Mouse (Mus musculus): Measurements from ENCODE around the gene Chmp1a. TPM values are rescaled to one million over a fixed set of nuclear protein-coding genes. Genes with fewer than 3 reads are reported as not detected.

Gene Chmp1a
- polyA plus RNA-seq, 1 experiment from 2014 or later, result 153 TPM

- TF ChIP-seq EP300 (optimal IDR thresholded peaks at IDR 0.05) (no peak), CTCF (IDR thresholded peaks at IDR 0.05; ENCODE audit: low read depth) (no peak)
- WGBS, result under 1% methylated on average over 20 of the region's 40 CpGs
Measured at GRCm38 (mm10) chr8:123253451-123254098, 41.0 kb upstream of the Chmp1a start.

GRCm38 (mm10) chr8:123252925-123253324 lies 40.4 kb upstream of the Chmp1a start:
- Histone ChIP-seq H3K4me3 (ENCODE audit: low read depth, low read length) (peak overlapping the region; percentile 97), H3K36me3 (ENCODE audit: control insufficient read depth, insufficient read depth, low read length) (peaks cover 15% of the 10 kb centered on the region), H3K9me3 (ENCODE audit: control insufficient read depth, low read length) (no peaks in the 10 kb centered on the region), H3K27ac (replicated peaks) (peak overlapping the region; percentile 40; the same call in 1 of the 2 replicates), H3K4me1 (replicated peaks; ENCODE audit: control insufficient read depth, insufficient read depth) (no peaks in the 10 kb centered on the region; the same call in none of the 2 replicates), H3K9ac (ENCODE audit: low read length) (no peak overlapping the region), H3K4me2 (replicated peaks; ENCODE audit: low read depth) (peak overlapping the region; percentile 94), H3K27me3 (ENCODE audit: control insufficient read depth, insufficient read depth, low read length) (no peaks in the 10 kb centered on the region)
- no peak for ATAC-seq (ENCODE audit: low FRiP score, low TSS enrichment)
- 39% methylated on average over 4 of the region's 4 CpGs for WGBS
- no peak for DNase-seq (ENCODE audit: low spot score)
- TF ChIP-seq CTCF (IDR thresholded peaks at IDR 0.05; ENCODE audit: low read depth), result no peak
- TF ChIP-seq EP300 (optimal IDR thresholded peaks at IDR 0.05), result no peak

More at GRCm38 (mm10) chr8:123253451-123254098, 41.0 kb upstream of the Chmp1a start:
- Histone ChIP-seq H3K4me2 (replicated peaks; ENCODE audit: low read depth) (peak overlapping the region; percentile 94), H3K27me3 (ENCODE audit: control insufficient read depth, insufficient read depth, low read length) (no peaks in the 10 kb centered on the region), H3K36me3 (ENCODE audit: control insufficient read depth, insufficient read depth, low read length) (peaks cover 22% of the 10 kb centered on the region), H3K4me3 (ENCODE audit: low read depth, low read length) (peak overlapping the region; percentile 97), H3K9ac (ENCODE audit: low read length) (peak overlapping the region; percentile 96), H3K4me1 (replicated peaks; ENCODE audit: control insufficient read depth, insufficient read depth) (no peaks in the 10 kb centered on the region; the same call in none of the 2 replicates), H3K27ac (replicated peaks) (peak overlapping the region; percentile 94), H3K9me3 (ENCODE audit: control insufficient read depth, low read length) (no peaks in the 10 kb centered on the region)
- peak; percentile 31 for DNase-seq (ENCODE audit: low spot score)
- ATAC-seq (ENCODE audit: low FRiP score, low TSS enrichment), result peak; percentile 32

GRCm38 (mm10) chr8:123250940-123251339 lies 38.4 kb upstream of the Chmp1a start:
- H3K9me3 ChIP-seq (ENCODE audit: control insufficient read depth, low read length), result no peaks in the 10 kb centered on the region
- H3K27ac ChIP-seq (replicated peaks), result no peak overlapping the region
- TF ChIP-seq CTCF (IDR thresholded peaks at IDR 0.05; ENCODE audit: low read depth), result no peak
- no peak for TF ChIP-seq EP300 (optimal IDR thresholded peaks at IDR 0.05)
- H3K4me2 ChIP-seq (replicated peaks; ENCODE audit: low read depth), result no peak overlapping the region
- DNase-seq (ENCODE audit: low spot score), result no peak
- no peak for ATAC-seq (ENCODE audit: low FRiP score, low TSS enrichment)
- no peak overlapping the region for H3K9ac ChIP-seq (ENCODE audit: low read length)
- no peak overlapping the region for H3K4me3 ChIP-seq (ENCODE audit: low read depth, low read length)
- WGBS, result 92% methylated on average over 5 of the region's 5 CpGs
- H3K4me1 ChIP-seq (replicated peaks; ENCODE audit: control insufficient read depth, insufficient read depth), result no peaks in the 10 kb centered on the region; the same call in none of the 2 replicates
- H3K27me3 ChIP-seq (ENCODE audit: control insufficient read depth, insufficient read depth, low read length), result no peaks in the 10 kb centered on the region
- H3K36me3 ChIP-seq (ENCODE audit: control insufficient read depth, insufficient read depth, low read length), result peaks cover 20% of the 10 kb centered on the region

GRCm38 (mm10) chr8:123248596-123248995 lies 36.0 kb upstream of the Chmp1a start:
- no peak overlapping the region for H3K4me2 ChIP-seq (replicated peaks; ENCODE audit: low read depth)
- WGBS, result 91% methylated on average over 8 of the region's 8 CpGs
- DNase-seq (ENCODE audit: low spot score) (no peak), ATAC-seq (ENCODE audit: low FRiP score, low TSS enrichment) (no peak)
- H3K9me3 ChIP-seq (ENCODE audit: control insufficient read depth, low read length), result no peaks in the 10 kb centered on the region
- no peak overlapping the region for H3K4me3 ChIP-seq (ENCODE audit: low read depth, low read length)
- peaks cover 26% of the 10 kb centered on the region for H3K36me3 ChIP-seq (ENCODE audit: control insufficient read depth, insufficient read depth, low read length)
- H3K27me3 ChIP-seq (ENCODE audit: control insufficient read depth, insufficient read depth, low read length), result no peaks in the 10 kb centered on the region
- no peaks in the 10 kb centered on the region; the same call in none of the 2 replicates for H3K4me1 ChIP-seq (replicated peaks; ENCODE audit: control insufficient read depth, insufficient read depth)
- TF ChIP-seq EP300 (optimal IDR thresholded peaks at IDR 0.05), result no peak
- TF ChIP-seq CTCF (IDR thresholded peaks at IDR 0.05; ENCODE audit: low read depth), result no peak
- H3K9ac ChIP-seq (ENCODE audit: low read length), result no peak overlapping the region
- no peak overlapping the region for H3K27ac ChIP-seq (replicated peaks)

- WGBS, result 98% methylated on average over 6 of the region's 6 CpGs
- TF ChIP-seq EP300 (optimal IDR thresholded peaks at IDR 0.05) (no peak), CTCF (IDR thresholded peaks at IDR 0.05; ENCODE audit: low read depth) (no peak)
- H3K27me3 ChIP-seq (ENCODE audit: control insufficient read depth, insufficient read depth, low read length), result no peaks in the 10 kb centered on the region
- H3K4me3 ChIP-seq (ENCODE audit: low read depth, low read length), result no peak overlapping the region
- no peaks in the 10 kb centered on the region for H3K9me3 ChIP-seq (ENCODE audit: control insufficient read depth, low read length)
- H3K9ac ChIP-seq (ENCODE audit: low read length), result no peak overlapping the region
- H3K4me2 ChIP-seq (replicated peaks; ENCODE audit: low read depth), result no peak overlapping the region
- H3K36me3 ChIP-seq (ENCODE audit: control insufficient read depth, insufficient read depth, low read length), result peaks cover 29% of the 10 kb centered on the region
- DNase-seq (ENCODE audit: low spot score) (no peak), ATAC-seq (ENCODE audit: low FRiP score, low TSS enrichment) (no peak)
- H3K4me1 ChIP-seq (replicated peaks; ENCODE audit: control insufficient read depth, insufficient read depth), result no peaks in the 10 kb centered on the region
- H3K27ac ChIP-seq (replicated peaks), result no peak overlapping the region
Measured at GRCm38 (mm10) chr8:123247748-123248147, 35.2 kb upstream of the Chmp1a start.

- TF ChIP-seq CTCF (IDR thresholded peaks at IDR 0.05; ENCODE audit: low read depth) (no peak), EP300 (optimal IDR thresholded peaks at IDR 0.05) (no peak)
- ATAC-seq (ENCODE audit: low FRiP score, low TSS enrichment) (0 out of 2 replicates have a peak, but pooled peaks have one; percentile 17), DNase-seq (ENCODE audit: low spot score) (no peak)
- Histone ChIP-seq H3K27ac (replicated peaks) (no peak overlapping the region), H3K4me2 (replicated peaks; ENCODE audit: low read depth) (no peak overlapping the region), H3K36me3 (ENCODE audit: control insufficient read depth, insufficient read depth, low read length) (peaks cover 27% of the 10 kb centered on the region), H3K27me3 (ENCODE audit: control insufficient read depth, insufficient read depth, low read length) (no peaks in the 10 kb centered on the region), H3K9ac (ENCODE audit: low read length) (no peak overlapping the region), H3K4me1 (replicated peaks; ENCODE audit: control insufficient read depth, insufficient read depth) (no peaks in the 10 kb centered on the region), H3K9me3 (ENCODE audit: control insufficient read depth, low read length) (no peaks in the 10 kb centered on the region), H3K4me3 (ENCODE audit: low read depth, low read length) (no peak overlapping the region)
- WGBS, result 89% methylated on average over 12 of the region's 12 CpGs
Measured at GRCm38 (mm10) chr8:123245543-123245942, 33.0 kb upstream of the Chmp1a start.

All from stomach, postnatal 0 days (tissue).